8 mouse cellular contexts compared by ENCODE assay signal in genomic region chr4:129821087-129821616, GRCm38 (mm10). TPM values are rescaled to one million over a fixed set of nuclear protein-coding genes. Genes with fewer than 3 reads are reported as not detected.
DNase-seq lines count a peak whose midpoint lies in the region; ATAC-seq and TF ChIP-seq lines count a peak whose summit lies in the region.

No protein-coding gene starts in this region.

- peaks cover 56% of the 10 kb centered on the region for H3K79me3 ChIP-seq in C2C12 (ENCODE audit: low read depth)

- DNase-seq in heart, embryonic 10.5 days (ENCODE audit: low spot score), result no peak
- no peak for DNase-seq in heart, adult 18-20 months
- peak; percentile 72 for DNase-seq in embryo, embryonic 10.5 days (ENCODE audit: low spot score)
- DNase-seq in hindbrain, postnatal 0 days (ENCODE audit: low spot score), result peak; percentile 8
- peak; percentile 37 for DNase-seq in midbrain, embryonic 14.5 days
- no peak for DNase-seq in urinary bladder, adult 2 months (ENCODE audit: low spot score)
- DNase-seq in ovary, postnatal 14 days (ENCODE audit: low spot score), result no peak

- no peak for ATAC-seq in hindbrain, postnatal 0 days
- no peak for ATAC-seq in midbrain, embryonic 14.5 days (ENCODE audit: low FRiP score, low TSS enrichment)

- H3K9me3 ChIP-seq in heart, embryonic 10.5 days, result no peaks in the 10 kb centered on the region
- H3K9me3 ChIP-seq in hindbrain, postnatal 0 days (ENCODE audit: low read length), result no peaks in the 10 kb centered on the region
- H3K9me3 ChIP-seq in midbrain, embryonic 14.5 days (ENCODE audit: control insufficient read depth, low read length), result no peaks in the 10 kb centered on the region

- H3K9ac ChIP-seq in hindbrain, postnatal 0 days (replicated peaks; ENCODE audit: low read length), result peak overlapping the region; percentile 89
- peak overlapping the region; percentile 92 for H3K9ac ChIP-seq in midbrain, embryonic 14.5 days (replicated peaks; ENCODE audit: low read length)

- TF ChIP-seq CTCF in C2C12 (IDR thresholded peaks at IDR 0.05; ENCODE audit: control insufficient read depth, insufficient read depth, insufficient read length), result no peak
- TF ChIP-seq CTCF in hindbrain, postnatal 0 days (IDR thresholded peaks at IDR 0.05; ENCODE audit: low read depth), result no peak

- H3K4me1 ChIP-seq in heart, embryonic 10.5 days, result peaks cover 57% of the 10 kb centered on the region
- H3K4me1 ChIP-seq in hindbrain, postnatal 0 days (ENCODE audit: insufficient read depth, low read length), result peaks cover 10% of the 10 kb centered on the region
- H3K4me1 ChIP-seq in midbrain, embryonic 14.5 days (ENCODE audit: control insufficient read depth, insufficient read depth, low read length), result peaks cover 24% of the 10 kb centered on the region

- H3K4me2 ChIP-seq in hindbrain, postnatal 0 days (ENCODE audit: low read depth, low read length), result peak overlapping the region; percentile 82
- peak overlapping the region; percentile 62 for H3K4me2 ChIP-seq in midbrain, embryonic 14.5 days (ENCODE audit: low read length)

- H3ac ChIP-seq in C2C12 (ENCODE audit: control insufficient read depth, insufficient read length, low read depth), result peak overlapping the region; percentile 75

- no peaks in the 10 kb centered on the region for H3K27me3 ChIP-seq in heart, embryonic 10.5 days (ENCODE audit: insufficient read depth, poor library complexity, severe bottlenecking)
- H3K27me3 ChIP-seq in C2C12 (ENCODE audit: control insufficient read depth, insufficient read depth, insufficient read length), result no peaks in the 10 kb centered on the region
- no peaks in the 10 kb centered on the region for H3K27me3 ChIP-seq in hindbrain, postnatal 0 days (ENCODE audit: insufficient read depth, low read length)
- no peaks in the 10 kb centered on the region for H3K27me3 ChIP-seq in midbrain, embryonic 14.5 days (ENCODE audit: control insufficient read depth, insufficient read depth, low read length)

- peaks cover 59% of the 10 kb centered on the region for H3K79me2 ChIP-seq in C2C12 (ENCODE audit: control insufficient read depth, insufficient read depth)

- 1% methylated on average over 16 of the region's 16 CpGs for WGBS in heart, embryonic 10.5 days
- under 1% methylated on average over 16 of the region's 16 CpGs for WGBS in hindbrain, postnatal 0 days
- 1% methylated on average over 16 of the region's 16 CpGs for WGBS in midbrain, embryonic 14.5 days

- no peaks in the 10 kb centered on the region for H3K36me3 ChIP-seq in heart, embryonic 10.5 days
- H3K36me3 ChIP-seq in C2C12 (ENCODE audit: control insufficient read depth, insufficient read depth), result no peaks in the 10 kb centered on the region
- H3K36me3 ChIP-seq in hindbrain, postnatal 0 days (ENCODE audit: insufficient read depth, low read length), result no peaks in the 10 kb centered on the region
- H3K36me3 ChIP-seq in midbrain, embryonic 14.5 days (ENCODE audit: control insufficient read depth, insufficient read depth, low read length), result no peaks in the 10 kb centered on the region

- H3K27ac ChIP-seq in heart, embryonic 10.5 days, result peak overlapping the region; percentile 99
- peak overlapping the region; percentile 91 for H3K27ac ChIP-seq in hindbrain, postnatal 0 days
- peak overlapping the region; percentile 95; the same call in 1 of the 2 replicates for H3K27ac ChIP-seq in midbrain, embryonic 14.5 days (replicated peaks; ENCODE audit: low read depth, low read length)

- H3K4me3 ChIP-seq in heart, embryonic 10.5 days, result peak overlapping the region; percentile 74
- peak overlapping the region; percentile 71 for H3K4me3 ChIP-seq in C2C12 (ENCODE audit: insufficient read depth, poor library complexity, severe bottlenecking)
- peak overlapping the region; percentile 95 for H3K4me3 ChIP-seq in hindbrain, postnatal 0 days (ENCODE audit: low read length)
- H3K4me3 ChIP-seq in midbrain, embryonic 14.5 days (replicated peaks; ENCODE audit: low read depth, low read length), result peak overlapping the region; percentile 62

TF ChIP-seq in C2C12, 6 proteins besides CTCF, POLR2A, EP300 and RAD21:
- TF ChIP-seq FOSL1 (IDR thresholded peaks at IDR 0.05; ENCODE audit: insufficient read depth, low read length, poor library complexity, severe bottlenecking) (no peak), CEBPB (IDR thresholded peaks at IDR 0.05; ENCODE audit: low read depth) (no peak), MYOD1 (IDR thresholded peaks at IDR 0.05; ENCODE audit: control insufficient read depth, insufficient read length, low read depth) (no peak), MAX (IDR thresholded peaks at IDR 0.05) (no peak), MYOG (IDR thresholded peaks at IDR 0.05; ENCODE audit: control insufficient read depth, extremely low read depth, insufficient read length) (no peak), USF1 (IDR thresholded peaks at IDR 0.05; ENCODE audit: low read depth) (no peak)

RNA-seq across cellular contexts. Expression of gene Ptp4a2, which starts 10.1 kb away (rescaled TPM):
- polyA plus RNA-seq in heart, embryonic 10.5 days (2016; fragmentation: Nextera tagmentation; extraction: Ambion mirVana), result 348 and 351 TPM in 2 replicates
- 100 to 1,000 TPM; 202 to 222 TPM for total RNA-seq in heart, adult 18-20 months (2021)
- polyA plus RNA-seq in C2C12 (2012; fragmentation: generic; extraction: Trizol), result 101 TPM
- total RNA-seq in hindbrain, postnatal 0 days (2014; rRNA removed), result 83.5 and 91.7 TPM in 2 replicates
- 243 and 254 TPM in 2 replicates for polyA plus RNA-seq in hindbrain, postnatal 0 days (2015; fragmentation: Nextera tagmentation; extraction: Ambion mirVana)
- polyA plus RNA-seq in midbrain, embryonic 14.5 days (2014; fragmentation: Nextera tagmentation; extraction: Ambion mirVana), result 184 and 256 TPM in 2 replicates
- polyA plus RNA-seq in urinary bladder, adult 2 months (2012; rRNA removed), result 121 and 139 TPM in 2 replicates

Comparison
In these comparisons a context has a peak if more than half of its experiments do, and no peak if none do; other contexts are left out.
1. DNase-seq: peak in embryo, embryonic 10.5 days (single experiment), hindbrain, postnatal 0 days (single experiment) and midbrain, embryonic 14.5 days (single experiment); none in heart, embryonic 10.5 days (single experiment), heart, adult 18-20 months (0 of 2), urinary bladder, adult 2 months (single experiment) and ovary, postnatal 14 days (single experiment).
2. Peak in every context shown above with its lines, with median percentiles within 50 percentile points of each other: H3K27ac ChIP-seq and H3K4me3 ChIP-seq.